Mouse (Mus musculus) intestine, embryonic 15.5 days (tissue): Measurements from ENCODE around the gene Ccr8. TPM values are rescaled to one million over a fixed set of nuclear protein-coding genes. Genes with fewer than 3 reads are reported as not detected.

Experiments
- ATAC-seq: fragments of 200-750 bp; cut with Nextera tagmentation; 2 replicates; pipeline ENCODE4 v1.8.0; 2017; ENCODE audit warnings: moderate TSS enrichment, moderate library complexity
- H3K27ac ChIP-seq: fragments of 300-500 bp; sonication (generic); 2 replicates; pipeline ENCODE4 v1.5.1; 2015; ENCODE audit warnings: mild to moderate bottlenecking, inconsistent platforms
- H3K27me3 ChIP-seq: fragments of 300-500 bp; sonication (generic); replicated peaks from 2 replicates; pipeline ENCODE4 v1.6.1; 2015; ENCODE audit warnings: inconsistent platforms
- H3K36me3 ChIP-seq: fragments of 300-500 bp; sonication (generic); 2 replicates; pipeline ENCODE4 v1.6.1; 2015; ENCODE audit warnings: inconsistent platforms
- H3K4me1 ChIP-seq: fragments of 300-500 bp; sonication (generic); replicated peaks from 2 replicates; pipeline ENCODE4 v1.6.1; 2015; ENCODE audit warnings: inconsistent platforms
- H3K4me2 ChIP-seq: fragments of 300-500 bp; sonication (generic); replicated peaks from 2 replicates; pipeline ENCODE4 v1.6.1; 2015; ENCODE audit warnings: mild to moderate bottlenecking, inconsistent platforms
- H3K4me3 ChIP-seq: fragments of 300-500 bp; sonication (generic); replicated peaks from 2 replicates; pipeline ENCODE4 v1.5.1; 2015; ENCODE audit warnings: inconsistent platforms
- H3K9ac ChIP-seq: fragments of 300-500 bp; sonication (generic); 2 replicates; pipeline ENCODE4 v1.6.1; 2015; ENCODE audit warnings: inconsistent platforms
- H3K9me3 ChIP-seq: fragments of 300-500 bp; sonication (generic); 2 replicates; pipeline ENCODE4 v1.6.1; 2016; ENCODE audit warnings: inconsistent platforms
- WGBS: fragments of 180-500 bp; shearing (Covaris S2); methylation state at CpG from one replicate; pipeline ENCODE4 v1.1.7; 2015; 5-methylcytosine and 5-hydroxymethylcytosine counted together
- polyA plus RNA-seq: library from polyadenylated mRNA; unstranded; fragments of >200 nt; fragmentation: Nextera tagmentation; extraction: Ambion mirVana; gene quantifications from 2 replicates; pipeline ENCODE4 v1.2.1, GENCODE M21; 2015

Gene Ccr8
- polyA plus RNA-seq, 1 experiment from 2014 or later: 0.40 TPM

DNA sequence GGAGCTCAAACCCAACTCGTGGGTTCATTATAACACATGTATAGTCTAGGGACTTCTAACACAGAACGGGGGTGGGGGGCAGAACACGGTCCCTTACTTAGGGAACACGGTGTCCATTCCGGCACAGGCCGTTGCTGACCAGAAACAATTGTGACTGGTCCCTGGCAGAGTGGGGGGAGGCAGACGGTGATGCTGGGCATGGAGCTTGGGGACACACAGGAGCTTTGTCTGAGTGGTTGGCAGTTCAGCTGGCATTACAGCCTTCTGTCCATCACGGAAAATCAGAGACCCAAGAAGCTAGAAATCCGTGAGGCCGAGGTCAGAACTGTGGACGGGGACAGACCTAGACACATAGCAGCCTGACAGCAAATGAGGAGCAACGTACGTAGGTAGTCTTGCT, 52.6 kb downstream of the Ccr8 start:
- H3K9me3 ChIP-seq: no peaks in the 10 kb centered on the region
- H3K4me3 ChIP-seq: no peak overlapping the region
- H3K27me3 ChIP-seq: no peaks in the 10 kb centered on the region
- H3K9ac ChIP-seq: no peak overlapping the region; the same call in 1 of the 2 replicates
- no peak overlapping the region for H3K27ac ChIP-seq
- 84% methylated on average over 13 of the region's 13 CpGs for WGBS
- no peaks in the 10 kb centered on the region for H3K4me1 ChIP-seq
- no peak overlapping the region for H3K4me2 ChIP-seq
- no peaks in the 10 kb centered on the region for H3K36me3 ChIP-seq
- no peak for ATAC-seq

Other genes starting within 250 kb of the Ccr8 start
- gene Wdr48, start 197.2 kb upstream of the Ccr8 start, polyA plus RNA-seq: 38.2 and 41.6 TPM in 2 replicates
- gene Gorasp1, start 154.5 kb upstream of the Ccr8 start, polyA plus RNA-seq: 29.3 and 29.6 TPM in 2 replicates
- gene Ttc21a, start 154.5 kb upstream of the Ccr8 start, polyA plus RNA-seq: 0.11 TPM in 2 replicates
- gene Csrnp1, start 107.5 kb upstream of the Ccr8 start, polyA plus RNA-seq: 5.3 and 5.9 TPM in 2 replicates
- 0.06 TPM in 1 of 2 replicates, not detected in the other for gene Xirp1, start 68.5 kb upstream of the Ccr8 start, polyA plus RNA-seq
- gene Cx3cr1, start 22.2 kb upstream of the Ccr8 start, polyA plus RNA-seq: 9.6 and 10.9 TPM in 2 replicates
- gene Slc25a38, start 18.3 kb downstream of the Ccr8 start, polyA plus RNA-seq: 25.2 and 30.2 TPM in 2 replicates
- gene Rpsa, start 35.6 kb downstream of the Ccr8 start, polyA plus RNA-seq: 1,311 and 1,452 TPM in 2 replicates
- 0.11 and 0.14 TPM in 2 replicates for gene Mobp, start 57.6 kb downstream of the Ccr8 start, polyA plus RNA-seq
- 0.89 and 1.3 TPM in 2 replicates for gene Myrip, start 209.4 kb downstream of the Ccr8 start, polyA plus RNA-seq